Mouse (Mus musculus) embryonic facial prominence, embryonic 10.5 days (tissue): ENCODE data around the gene Hapln2. TPM values are rescaled to one million over a fixed set of nuclear protein-coding genes. Genes with fewer than 3 reads are reported as not detected.
A peak's percentile ranks its signal among the peaks of the same experiment; 100 is the strongest.

Experiments
- DNase-seq: peaks from one replicate; pipeline ENCODE4 v3.0.0-alpha.2; 2017; ENCODE audit warnings: low spot score
- H3K27ac ChIP-seq: fragments of 300-500 bp; sonication (generic); replicated peaks from 2 replicates; pipeline ENCODE4 v1.5.1; 2016; ENCODE audit warnings: mild to moderate bottlenecking
- H3K27me3 ChIP-seq: fragments of 300-500 bp; sonication (generic); replicated peaks from 2 replicates; pipeline ENCODE4 v1.6.1; 2016; ENCODE audit warnings: low read depth, mild to moderate bottlenecking; ENCODE audit not compliant: poor library complexity, severe bottlenecking
- H3K36me3 ChIP-seq: fragments of 300-500 bp; sonication (generic); replicated peaks from 2 replicates; pipeline ENCODE4 v1.6.1; 2016; ENCODE audit warnings: mild to moderate bottlenecking, moderate library complexity
- H3K4me1 ChIP-seq: fragments of 300-500 bp; sonication (generic); 2 replicates; pipeline ENCODE4 v1.6.1; 2016
- H3K4me3 ChIP-seq: fragments of 300-500 bp; sonication (generic); 2 replicates; pipeline ENCODE4 v1.5.1; 2016; ENCODE audit warnings: mild to moderate bottlenecking, moderate library complexity
- H3K9me3 ChIP-seq: fragments of 300-500 bp; sonication (generic); 2 replicates; pipeline ENCODE4 v1.6.1; 2016; ENCODE audit warnings: mild to moderate bottlenecking
- WGBS: fragments of 180-500 bp; shearing (Covaris S2); methylation state at CpG from one replicate; pipeline ENCODE4 v1.1.7; 2016; 5-methylcytosine and 5-hydroxymethylcytosine counted together
- polyA plus RNA-seq: library from polyadenylated mRNA; unstranded; fragments of >200 nt; fragmentation: Nextera tagmentation; extraction: Ambion mirVana; gene quantifications from 2 replicates; pipeline ENCODE4 v1.2.1, GENCODE M21; 2016

The Hapln2 gene
- polyA plus RNA-seq, 1 experiment from 2014 or later, result not detected

- peaks cover 12% of the 10 kb centered on the region for H3K36me3 ChIP-seq
- peaks cover 24% of the 10 kb centered on the region for H3K27me3 ChIP-seq
- no peaks in the 10 kb centered on the region for H3K9me3 ChIP-seq
- peaks cover 99% of the 10 kb centered on the region for H3K4me1 ChIP-seq
- H3K4me3 ChIP-seq, result peak overlapping the region; percentile 38
- H3K27ac ChIP-seq, result peak overlapping the region; percentile 87
- DNase-seq, result no peak
- 50% methylated on average over 6 of the region's 6 CpGs for WGBS
Measured at GRCm38 (mm10) chr3:87983627-87984026, 43.8 kb downstream of the Hapln2 start.

GRCm38 (mm10) chr3:87982836-87983601 lies 44.4 kb downstream of the Hapln2 start:
- Histone ChIP-seq H3K27me3 (peaks cover 18% of the 10 kb centered on the region), H3K4me1 (peaks cover 99% of the 10 kb centered on the region), H3K9me3 (no peaks in the 10 kb centered on the region), H3K27ac (peak overlapping the region; percentile 87), H3K36me3 (peaks cover 18% of the 10 kb centered on the region), H3K4me3 (peak overlapping the region; percentile 38)
- 3% methylated on average over 13 of the region's 13 CpGs for WGBS
- peak; percentile 69 for DNase-seq

- Histone ChIP-seq H3K4me3 (peak overlapping the region; percentile 38), H3K4me1 (peaks cover 92% of the 10 kb centered on the region), H3K9me3 (no peaks in the 10 kb centered on the region), H3K27me3 (peaks cover 16% of the 10 kb centered on the region), H3K27ac (peak overlapping the region; percentile 87), H3K36me3 (peaks cover 27% of the 10 kb centered on the region)
- no peak for DNase-seq
- 35% methylated on average over 12 of the region's 12 CpGs for WGBS
Measured at GRCm38 (mm10) chr3:87981894-87982835, 45.2 kb downstream of the Hapln2 start.

GRCm38 (mm10) chr3:87981214-87981760 lies 46.1 kb downstream of the Hapln2 start:
- no peak for DNase-seq
- H3K4me1 ChIP-seq, result peaks cover 83% of the 10 kb centered on the region
- WGBS, result 81% methylated on average over 6 of the region's 6 CpGs
- H3K9me3 ChIP-seq, result no peaks in the 10 kb centered on the region
- H3K27me3 ChIP-seq, result peaks cover 13% of the 10 kb centered on the region
- H3K4me3 ChIP-seq, result no peak overlapping the region
- peak overlapping the region; percentile 87 for H3K27ac ChIP-seq
- peaks cover 36% of the 10 kb centered on the region for H3K36me3 ChIP-seq

GRCm38 (mm10) chr3:87980728-87981127 lies 46.7 kb downstream of the Hapln2 start:
- 58% methylated on average over 5 of the region's 5 CpGs for WGBS
- H3K27ac ChIP-seq, result peak overlapping the region; percentile 87
- peak; percentile 16 for DNase-seq
- H3K4me1 ChIP-seq, result peaks cover 78% of the 10 kb centered on the region
- peak overlapping the region; percentile 11; the same call in 1 of the 2 replicates for H3K4me3 ChIP-seq
- peaks cover 41% of the 10 kb centered on the region for H3K36me3 ChIP-seq
- peaks cover 7% of the 10 kb centered on the region for H3K27me3 ChIP-seq
- H3K9me3 ChIP-seq, result no peaks in the 10 kb centered on the region

- Histone ChIP-seq H3K27ac (peak overlapping the region; percentile 87), H3K4me1 (peaks cover 77% of the 10 kb centered on the region)
- DNase-seq, result no peak
Measured at GRCm38 (mm10) chr3:87980085-87980484, 47.3 kb downstream of the Hapln2 start.

GRCm38 (mm10) chr3:87979493-87979892 lies 47.9 kb downstream of the Hapln2 start:
- peak overlapping the region; percentile 87; the same call in 1 of the 2 replicates for H3K27ac ChIP-seq
- DNase-seq, result no peak
- no peaks in the 10 kb centered on the region for H3K9me3 ChIP-seq
- no peak overlapping the region; the same call in 1 of the 2 replicates for H3K4me3 ChIP-seq
- peaks cover 51% of the 10 kb centered on the region for H3K36me3 ChIP-seq
- 0 out of 2 replicates have a peak, but pooled peaks cover 6% of the 10 kb centered on the region for H3K27me3 ChIP-seq
- H3K4me1 ChIP-seq, result peaks cover 78% of the 10 kb centered on the region
- WGBS, result 73% methylated on average over 5 of the region's 5 CpGs

More at GRCm38 (mm10) chr3:87980085-87980484, 47.3 kb downstream of the Hapln2 start:
- 54% methylated on average over 3 of the region's 3 CpGs for WGBS
- Histone ChIP-seq H3K27me3 (0 out of 2 replicates have a peak, but pooled peaks cover 8% of the 10 kb centered on the region), H3K9me3 (no peaks in the 10 kb centered on the region), H3K4me3 (peak overlapping the region; percentile 13; the same call in 1 of the 2 replicates), H3K36me3 (peaks cover 48% of the 10 kb centered on the region)

GRCm38 (mm10) chr3:87974381-87974987 lies 52.9 kb downstream of the Hapln2 start:
- Histone ChIP-seq H3K27ac (peak overlapping the region; percentile 84), H3K4me1 (peaks cover 72% of the 10 kb centered on the region), H3K9me3 (no peaks in the 10 kb centered on the region), H3K36me3 (peaks cover 60% of the 10 kb centered on the region), H3K4me3 (peak overlapping the region; percentile 77), H3K27me3 (peaks cover 33% of the 10 kb centered on the region)
- WGBS, result 15% methylated on average over 12 of the region's 12 CpGs
- DNase-seq, result peak; percentile 74

- H3K36me3 ChIP-seq, result peaks cover 53% of the 10 kb centered on the region
Measured at GRCm38 (mm10) chr3:87973593-87974380, 53.6 kb downstream of the Hapln2 start.

GRCm38 (mm10) chr3:87972776-87973175 lies 54.6 kb downstream of the Hapln2 start:
- Histone ChIP-seq H3K27me3 (peaks cover 43% of the 10 kb centered on the region), H3K4me1 (peaks cover 56% of the 10 kb centered on the region), H3K9me3 (no peaks in the 10 kb centered on the region), H3K27ac (peak overlapping the region; percentile 84), H3K4me3 (peak overlapping the region; percentile 77), H3K36me3 (peaks cover 43% of the 10 kb centered on the region)
- peak; percentile 41 for DNase-seq
- 24% methylated on average over 5 of the region's 5 CpGs for WGBS

More at GRCm38 (mm10) chr3:87973593-87974380, 53.6 kb downstream of the Hapln2 start:
- Histone ChIP-seq H3K4me1 (peaks cover 65% of the 10 kb centered on the region), H3K27ac (peak overlapping the region; percentile 84), H3K9me3 (no peaks in the 10 kb centered on the region), H3K27me3 (peaks cover 36% of the 10 kb centered on the region), H3K4me3 (peak overlapping the region; percentile 77)
- 24% methylated on average over 14 of the region's 14 CpGs for WGBS
- DNase-seq, result no peak

- WGBS, result 8% methylated on average over 8 of the region's 8 CpGs
- Histone ChIP-seq H3K4me3 (peak overlapping the region; percentile 77), H3K4me1 (peaks cover 56% of the 10 kb centered on the region), H3K9me3 (no peaks in the 10 kb centered on the region), H3K36me3 (peaks cover 38% of the 10 kb centered on the region), H3K27me3 (peaks cover 44% of the 10 kb centered on the region), H3K27ac (peak overlapping the region; percentile 84)
- DNase-seq, result peak; percentile 67
Measured at GRCm38 (mm10) chr3:87972203-87972664, 55.1 kb downstream of the Hapln2 start.
